Mouse (Mus musculus): ENCODE measurements around the gene Ttll6. TPM values are rescaled to one million over a fixed set of nuclear protein-coding genes. Genes with fewer than 3 reads are reported as not detected.

Gene Ttll6
- total RNA-seq, 2 experiments from 2014 or later: not detected

GRCm38 (mm10) chr11:96194401-96194710 is 60.8 kb downstream of the Ttll6 start:
- no peak for ATAC-seq (replicated peaks; ENCODE audit: poor library complexity)

GRCm38 (mm10) chr11:96194961-96195640 is 61.5 kb downstream of the Ttll6 start:
- ATAC-seq (replicated peaks; ENCODE audit: poor library complexity): no peak

- no peak for ATAC-seq (replicated peaks; ENCODE audit: poor library complexity)
Observed at GRCm38 (mm10) chr11:96195769-96196280, 62.2 kb downstream of the Ttll6 start.

GRCm38 (mm10) chr11:96198642-96199041 is 65.1 kb downstream of the Ttll6 start:
- peak; percentile 48; the same call in 1 of the 2 replicates for ATAC-seq (replicated peaks; ENCODE audit: poor library complexity)

GRCm38 (mm10) chr11:96199181-96200086 is 65.8 kb downstream of the Ttll6 start:
- no peak for ATAC-seq (replicated peaks; ENCODE audit: poor library complexity)

- ATAC-seq (replicated peaks; ENCODE audit: poor library complexity): no peak
Observed at GRCm38 (mm10) chr11:96200183-96200655, 66.6 kb downstream of the Ttll6 start.

- ATAC-seq (replicated peaks; ENCODE audit: poor library complexity): no peak
Observed at GRCm38 (mm10) chr11:96201741-96202140, 68.2 kb downstream of the Ttll6 start.

GRCm38 (mm10) chr11:96202401-96203081 is 69.0 kb downstream of the Ttll6 start:
- ATAC-seq (replicated peaks; ENCODE audit: poor library complexity): no peak

- ATAC-seq (replicated peaks; ENCODE audit: poor library complexity): no peak
Observed at GRCm38 (mm10) chr11:96203182-96203788, 69.7 kb downstream of the Ttll6 start.

GRCm38 (mm10) chr11:96203789-96204186 is 70.2 kb downstream of the Ttll6 start:
- no peak for ATAC-seq (replicated peaks; ENCODE audit: poor library complexity)

- no peak for ATAC-seq (replicated peaks; ENCODE audit: poor library complexity)
Observed at GRCm38 (mm10) chr11:96204351-96204750, 70.8 kb downstream of the Ttll6 start.

- ATAC-seq (replicated peaks; ENCODE audit: poor library complexity): no peak
Observed at GRCm38 (mm10) chr11:96205426-96206131, 72.0 kb downstream of the Ttll6 start.

Other genes starting within 250 kb of the Ttll6 start
- gene B4galnt2, start 218.9 kb upstream of the Ttll6 start, total RNA-seq (2015): not detected in 2 replicates
- not detected in 2 replicates for gene B4galnt2, start 218.9 kb upstream of the Ttll6 start, total RNA-seq (2017)
- gene Igf2bp1, start 127.8 kb upstream of the Ttll6 start, total RNA-seq (2015): not detected in 2 replicates
- not detected in 2 replicates for gene Igf2bp1, start 127.8 kb upstream of the Ttll6 start, total RNA-seq (2017)
- not detected in 2 replicates for gene Gip, start 109.2 kb upstream of the Ttll6 start, total RNA-seq (2015)
- not detected in 2 replicates for gene Gip, start 109.2 kb upstream of the Ttll6 start, total RNA-seq (2017)
- gene Snf8, start 98.9 kb upstream of the Ttll6 start, total RNA-seq (2015): 71.4 and 78.1 TPM in 2 replicates
- gene Snf8, start 98.9 kb upstream of the Ttll6 start, total RNA-seq (2017): 51.6 and 56.1 TPM in 2 replicates
- 21.3 and 21.8 TPM in 2 replicates for gene Ube2z, start 68.4 kb upstream of the Ttll6 start, total RNA-seq (2015)
- gene Ube2z, start 68.4 kb upstream of the Ttll6 start, total RNA-seq (2017): 18.2 and 19.3 TPM in 2 replicates
- 577 and 669 TPM in 2 replicates for gene Atp5g1, start 58.1 kb upstream of the Ttll6 start, total RNA-seq (2015)
- gene Atp5g1, start 58.1 kb upstream of the Ttll6 start, total RNA-seq (2017): 72.0 and 102 TPM in 2 replicates
- gene Calcoco2, start 21.8 kb upstream of the Ttll6 start, total RNA-seq (2015): not detected in 2 replicates
- not detected in 2 replicates for gene Calcoco2, start 21.8 kb upstream of the Ttll6 start, total RNA-seq (2017)
- not detected in 2 replicates for gene Hoxb13, start 60.5 kb downstream of the Ttll6 start, total RNA-seq (2015)
- not detected in 2 replicates for gene Hoxb13, start 60.5 kb downstream of the Ttll6 start, total RNA-seq (2017)
- not detected in 2 replicates for gene Hoxb9, start 137.7 kb downstream of the Ttll6 start, total RNA-seq (2015)
- gene Hoxb9, start 137.7 kb downstream of the Ttll6 start, total RNA-seq (2017): not detected in 2 replicates
- not detected in 2 replicates for gene Hoxb8, start 148.1 kb downstream of the Ttll6 start, total RNA-seq (2015)
- not detected in 2 replicates for gene Hoxb8, start 148.1 kb downstream of the Ttll6 start, total RNA-seq (2017)
- gene Hoxb7, start 152.8 kb downstream of the Ttll6 start, total RNA-seq (2015): not detected in 2 replicates
- not detected in 2 replicates for gene Hoxb7, start 152.8 kb downstream of the Ttll6 start, total RNA-seq (2017)
- not detected in 2 replicates for gene Hoxb6, start 158.7 kb downstream of the Ttll6 start, total RNA-seq (2015)
- 0.30 TPM in 1 of 2 replicates, not detected in the other for gene Hoxb6, start 158.7 kb downstream of the Ttll6 start, total RNA-seq (2017)
- 0.07 and 0.44 TPM in 2 replicates for gene Hoxb5, start 169.6 kb downstream of the Ttll6 start, total RNA-seq (2015)
- gene Hoxb5, start 169.6 kb downstream of the Ttll6 start, total RNA-seq (2017): 0.14 TPM in 1 of 2 replicates, not detected in the other
- 1.7 and 2.7 TPM in 2 replicates for gene Hoxb4, start 184.5 kb downstream of the Ttll6 start, total RNA-seq (2015)
- gene Hoxb4, start 184.5 kb downstream of the Ttll6 start, total RNA-seq (2017): 1.5 and 2.2 TPM in 2 replicates
- 1.2 and 1.6 TPM in 2 replicates for gene Hoxb3, start 189.5 kb downstream of the Ttll6 start, total RNA-seq (2015)
- gene Hoxb3, start 189.5 kb downstream of the Ttll6 start, total RNA-seq (2017): 0.83 and 1.3 TPM in 2 replicates
- gene Hoxb2, start 216.7 kb downstream of the Ttll6 start, total RNA-seq (2015): 0.07 and 0.49 TPM in 2 replicates
- gene Hoxb2, start 216.7 kb downstream of the Ttll6 start, total RNA-seq (2017): 0.12 and 0.14 TPM in 2 replicates
- not detected in 2 replicates for gene Hoxb1, start 232.0 kb downstream of the Ttll6 start, total RNA-seq (2015)
- not detected in 2 replicates for gene Hoxb1, start 232.0 kb downstream of the Ttll6 start, total RNA-seq (2017)

All from megakaryocyte progenitor cell, adult 5-6 weeks (primary cell).